Mouse (Mus musculus) bone marrow macrophage, adult 2 months (primary cell): ENCODE results near the gene Psrc1. TPM values are rescaled to one million over a fixed set of nuclear protein-coding genes. Genes with fewer than 3 reads are reported as not detected.

Experiments
- H3K27ac ChIP-seq: 2 replicates; pipeline ENCODE4 v1.5.1; 2012; ENCODE audit warnings: low read depth, low read length; ENCODE audit not compliant: insufficient read depth
- H3K4me1 ChIP-seq: 2 replicates; pipeline ENCODE4 v1.6.1; 2012; ENCODE audit warnings: low read length; ENCODE audit not compliant: control insufficient read depth, insufficient read depth
- H3K4me3 ChIP-seq: 2 replicates; pipeline ENCODE4 v1.5.1; 2012; ENCODE audit warnings: mild to moderate bottlenecking, low read length, moderate library complexity; ENCODE audit not compliant: insufficient read depth
- CTCF ChIP-seq: IDR thresholded peaks from 2 replicates; pipeline ENCODE4 v1.5.1; 2012; ENCODE audit warnings: low read depth, mild to moderate bottlenecking, low read length, moderate library complexity
- POLR2A ChIP-seq: IDR thresholded peaks from 2 replicates; pipeline ENCODE4 v1.6.1; 2012; ENCODE audit warnings: mild to moderate bottlenecking, low read depth, low read length, borderline replicate concordance
- polyA plus RNA-seq: library from polyadenylated mRNA; stranded (reverse); fragments of >200 nt; gene quantifications from 2 replicates; pipeline ENCODE4 v1.2.4, GENCODE M21; 2012; ENCODE audit not compliant: missing spikeins, insufficient read depth, insufficient read length

Gene Psrc1
- polyA plus RNA-seq, 1 experiment: 15.3 TPM

- H3K4me1 ChIP-seq: no peaks in the 10 kb centered on the region
- no peak overlapping the region for H3K4me3 ChIP-seq
- TF ChIP-seq POLR2A (no peak), CTCF (no peak)
- H3K27ac ChIP-seq: no peak overlapping the region
These were observed 22.8 kb downstream of the Psrc1 start for GRCm38 (mm10) chr3:108406306-108406885.

- TF ChIP-seq CTCF: no peak
- TF ChIP-seq POLR2A: no peak
- Histone ChIP-seq H3K27ac (no peak overlapping the region), H3K4me3 (no peak overlapping the region), H3K4me1 (no peaks in the 10 kb centered on the region)
These were observed 24.9 kb downstream of the Psrc1 start for GRCm38 (mm10) chr3:108408517-108409008.

GRCm38 (mm10) chr3:108409656-108410358 lies 26.2 kb downstream of the Psrc1 start:
- TF ChIP-seq POLR2A (no peak), CTCF (no peak)
- no peak overlapping the region for H3K4me3 ChIP-seq
- H3K4me1 ChIP-seq: no peaks in the 10 kb centered on the region
- no peak overlapping the region for H3K27ac ChIP-seq

GRCm38 (mm10) chr3:108410359-108410714 lies 26.7 kb downstream of the Psrc1 start:
- TF ChIP-seq POLR2A (no peak), CTCF (no peak)
- H3K4me1 ChIP-seq: no peaks in the 10 kb centered on the region
- H3K27ac ChIP-seq: no peak overlapping the region
- no peak overlapping the region for H3K4me3 ChIP-seq

- no peak for TF ChIP-seq POLR2A
- no peak for TF ChIP-seq CTCF
These were observed 27.6 kb downstream of the Psrc1 start for GRCm38 (mm10) chr3:108411026-108411753.

GRCm38 (mm10) chr3:108411754-108412121 lies 28.1 kb downstream of the Psrc1 start:
- TF ChIP-seq POLR2A: no peak
- TF ChIP-seq CTCF: no peak
- H3K4me3 ChIP-seq: no peak overlapping the region
- no peak overlapping the region for H3K27ac ChIP-seq
- H3K4me1 ChIP-seq: no peaks in the 10 kb centered on the region

More at GRCm38 (mm10) chr3:108411026-108411753, 27.6 kb downstream of the Psrc1 start:
- Histone ChIP-seq H3K27ac (no peak overlapping the region), H3K4me1 (no peaks in the 10 kb centered on the region), H3K4me3 (no peak overlapping the region)

GRCm38 (mm10) chr3:108413634-108414360 lies 30.2 kb downstream of the Psrc1 start:
- no peak overlapping the region for H3K4me3 ChIP-seq
- H3K4me1 ChIP-seq: no peaks in the 10 kb centered on the region
- H3K27ac ChIP-seq: no peak overlapping the region
- TF ChIP-seq CTCF: no peak
- TF ChIP-seq POLR2A: no peak

- Histone ChIP-seq H3K27ac (no peak within 1 kb of the TSS), H3K4me1 (no peaks in the 10 kb centered on the region), H3K4me3 (peak within 1 kb of the TSS; percentile 59)
- TF ChIP-seq POLR2A: no peak
- no peak for TF ChIP-seq CTCF
These were observed 31.5 kb downstream of the Psrc1 start, which contains the start of gene Celsr2 for GRCm38 (mm10) chr3:108414857-108415830. TSS of gene Celsr2 (minus strand) at chr3:108415552.
